Mouse (Mus musculus) neural tube, embryonic 15.5 days (tissue): Measurements from ENCODE around the gene Acvrl1. TPM values are rescaled to one million over a fixed set of nuclear protein-coding genes. Genes with fewer than 3 reads are reported as not detected.
A peak's percentile ranks its signal among the peaks of the same experiment; 100 is the strongest.

Experiments used
- ATAC-seq: fragments of 200-750 bp; cut with Nextera tagmentation; 2 replicates; pipeline ENCODE4 v1.8.0; 2017; ENCODE audit warnings: mild to moderate bottlenecking, moderate TSS enrichment, moderate library complexity; ENCODE audit not compliant: low FRiP score
- H3K27ac ChIP-seq: fragments of 300-500 bp; sonication (generic); replicated peaks from 2 replicates; pipeline ENCODE4 v1.5.1; 2015; ENCODE audit warnings: mild to moderate bottlenecking, inconsistent platforms
- H3K27me3 ChIP-seq: fragments of 300-500 bp; sonication (generic); replicated peaks from 2 replicates; pipeline ENCODE4 v1.6.1; 2015; ENCODE audit warnings: inconsistent platforms
- H3K36me3 ChIP-seq: fragments of 300-500 bp; sonication (generic); 2 replicates; pipeline ENCODE4 v1.6.1; 2015; ENCODE audit warnings: inconsistent platforms
- H3K4me1 ChIP-seq: fragments of 300-500 bp; sonication (generic); 2 replicates; pipeline ENCODE4 v1.6.1; 2015; ENCODE audit warnings: inconsistent platforms
- H3K4me2 ChIP-seq: fragments of 300-500 bp; sonication (generic); 2 replicates; pipeline ENCODE4 v1.6.1; 2015; ENCODE audit warnings: inconsistent platforms, mild to moderate bottlenecking, moderate library complexity
- H3K4me3 ChIP-seq: fragments of 300-500 bp; sonication (generic); replicated peaks from 2 replicates; pipeline ENCODE4 v1.5.1; 2015; ENCODE audit warnings: mild to moderate bottlenecking, inconsistent platforms
- H3K9ac ChIP-seq: fragments of 300-500 bp; sonication (generic); replicated peaks from 2 replicates; pipeline ENCODE4 v1.6.1; 2015; ENCODE audit warnings: mild to moderate bottlenecking, inconsistent platforms
- H3K9me3 ChIP-seq: fragments of 300-500 bp; sonication (generic); replicated peaks from 2 replicates; pipeline ENCODE4 v1.6.1; 2016; ENCODE audit warnings: inconsistent platforms
- WGBS: fragments of 180-500 bp; shearing (Covaris S2); methylation state at CpG from one replicate; pipeline ENCODE4 v1.1.7; 2015; ENCODE audit warnings: mixed read lengths; 5-methylcytosine and 5-hydroxymethylcytosine counted together
- polyA plus RNA-seq: library from polyadenylated mRNA; unstranded; fragments of >200 nt; fragmentation: Nextera tagmentation; extraction: Ambion mirVana; gene quantifications from 2 replicates; pipeline ENCODE4 v1.2.1, GENCODE M21; 2015

Acvrl1 gene
- polyA plus RNA-seq, 1 experiment from 2014 or later, result 9.5 TPM

DNA sequence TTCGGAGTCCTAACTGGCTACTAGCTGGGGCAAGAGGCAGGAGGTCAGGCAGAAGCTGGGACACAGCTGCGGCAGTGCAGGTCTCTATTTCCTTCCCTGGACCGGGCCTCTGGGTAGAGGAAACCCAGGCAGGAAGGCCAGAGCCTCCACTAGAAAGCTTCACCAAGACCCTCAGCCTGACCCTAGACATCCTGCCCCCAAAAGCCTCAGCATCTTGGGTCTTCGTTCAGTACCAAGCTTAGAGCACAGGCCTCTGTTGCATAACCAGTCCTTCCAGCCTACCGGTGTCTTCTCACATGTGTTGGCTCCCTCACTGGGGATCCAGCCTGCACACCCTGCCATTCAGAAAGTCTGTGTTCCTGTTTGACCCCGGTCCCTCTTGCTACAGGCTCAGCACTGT, 4.4 kb downstream of the Acvrl1 start:
- Histone ChIP-seq H3K9me3 (no peaks in the 10 kb centered on the region), H3K9ac (no peak overlapping the region), H3K4me1 (peaks cover 26% of the 10 kb centered on the region), H3K4me2 (no peak overlapping the region), H3K36me3 (no peaks in the 10 kb centered on the region), H3K4me3 (no peak overlapping the region), H3K27ac (no peak overlapping the region), H3K27me3 (peaks cover 36% of the 10 kb centered on the region)
- no peak for ATAC-seq
- 86% methylated on average over 6 of the region's 6 CpGs for WGBS

DNA sequence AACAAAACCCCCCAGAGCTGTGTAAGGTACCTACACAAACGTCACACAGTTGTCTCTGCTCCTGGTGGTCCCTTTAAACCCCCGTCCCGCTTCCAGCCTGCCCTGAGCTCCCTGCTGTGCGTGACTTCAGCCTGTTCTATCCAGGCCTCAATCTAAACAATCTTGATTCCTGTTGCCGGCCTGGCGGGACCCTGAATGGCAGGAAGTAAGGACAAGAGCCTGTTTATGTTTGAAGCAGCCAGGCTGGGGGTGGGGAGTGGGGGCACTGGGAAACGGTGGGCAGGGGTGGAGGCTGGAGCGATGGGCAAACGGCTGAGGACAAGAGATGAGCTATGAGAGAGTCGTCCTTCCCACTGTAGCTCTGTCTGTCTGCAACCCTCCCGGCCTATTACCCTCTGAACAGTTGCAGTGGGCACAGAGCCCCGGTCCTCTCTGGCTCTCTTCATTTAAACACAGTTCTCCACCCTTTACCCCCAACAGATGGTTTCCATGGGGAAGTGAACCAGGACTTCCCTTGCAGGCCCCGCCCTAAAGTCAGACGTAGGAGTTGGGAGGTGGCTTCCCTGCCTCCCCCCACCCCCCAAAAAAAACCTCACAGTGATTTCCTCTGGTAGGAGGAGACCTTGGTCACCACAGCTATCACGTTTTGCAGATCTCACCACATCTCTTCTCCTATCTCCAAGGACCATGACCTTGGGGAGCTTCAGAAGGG, 5.8 kb downstream of the Acvrl1 start:
- Histone ChIP-seq H3K36me3 (no peaks in the 10 kb centered on the region), H3K27ac (peak overlapping the region; percentile 28; the same call in 1 of the 2 replicates), H3K9ac (no peak overlapping the region), H3K4me2 (peak overlapping the region; percentile 32; the same call in 1 of the 2 replicates), H3K27me3 (peaks cover 22% of the 10 kb centered on the region), H3K4me3 (no peak overlapping the region), H3K9me3 (no peaks in the 10 kb centered on the region), H3K4me1 (peaks cover 17% of the 10 kb centered on the region)
- 28% methylated on average over 15 of the region's 15 CpGs for WGBS
- no peak; the same call in 1 of the 2 replicates for ATAC-seq

DNA sequence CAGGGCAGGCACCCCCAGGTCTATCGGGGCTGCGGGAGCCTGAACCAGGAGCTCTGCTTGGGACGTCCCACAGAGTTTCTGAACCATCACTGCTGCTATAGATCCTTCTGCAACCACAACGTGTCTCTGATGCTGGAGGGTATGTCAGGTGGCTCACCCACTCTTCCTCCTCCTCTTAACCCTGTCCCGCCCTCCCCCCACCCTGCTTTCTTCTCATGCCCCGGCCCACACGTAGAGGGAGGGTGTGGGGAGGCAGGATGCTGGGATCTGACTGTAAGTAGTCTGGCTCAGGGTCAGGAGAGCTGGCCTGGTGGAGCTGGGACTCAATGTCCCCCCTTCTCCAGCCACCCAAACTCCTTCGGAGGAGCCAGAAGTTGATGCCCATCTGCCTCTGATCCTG, 7.1 kb downstream of the Acvrl1 start:
- Histone ChIP-seq H3K9me3 (no peaks in the 10 kb centered on the region), H3K4me1 (peaks cover 28% of the 10 kb centered on the region), H3K27ac (no peak overlapping the region), H3K9ac (no peak overlapping the region), H3K4me2 (peak overlapping the region; percentile 32), H3K36me3 (no peaks in the 10 kb centered on the region), H3K27me3 (peaks cover 10% of the 10 kb centered on the region; the same call in 1 of the 2 replicates), H3K4me3 (no peak overlapping the region; the same call in 1 of the 2 replicates)
- 61% methylated on average over 8 of the region's 8 CpGs for WGBS
- ATAC-seq, result no peak

DNA sequence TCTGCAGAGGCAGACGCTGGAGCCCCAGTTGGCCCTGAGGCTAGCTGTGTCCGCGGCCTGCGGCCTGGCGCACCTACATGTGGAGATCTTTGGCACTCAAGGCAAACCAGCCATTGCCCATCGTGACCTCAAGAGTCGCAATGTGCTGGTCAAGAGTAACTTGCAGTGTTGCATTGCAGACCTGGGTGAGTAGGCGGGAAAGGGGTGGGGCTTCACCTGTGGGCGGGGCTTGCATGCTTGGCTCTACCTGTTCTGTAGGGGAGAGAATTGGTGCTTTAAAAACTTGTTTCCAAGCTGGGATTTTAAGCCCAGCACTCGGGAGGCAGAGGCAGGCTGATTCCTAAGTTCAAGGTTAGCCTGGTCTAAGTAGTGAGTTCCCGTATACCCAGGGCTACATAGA, 9.1 kb downstream of the Acvrl1 start:
- H3K27ac ChIP-seq, result no peak overlapping the region
- no peaks in the 10 kb centered on the region for H3K9me3 ChIP-seq
- no peak overlapping the region for H3K4me3 ChIP-seq
- no peak overlapping the region for H3K4me2 ChIP-seq
- peaks cover 26% of the 10 kb centered on the region for H3K4me1 ChIP-seq
- 81% methylated on average over 11 of the region's 11 CpGs for whole genome bisulfite sequencing
- no peaks in the 10 kb centered on the region for H3K27me3 ChIP-seq
- no peaks in the 10 kb centered on the region for H3K36me3 ChIP-seq
- H3K9ac ChIP-seq, result no peak overlapping the region
- no peak for ATAC-seq

DNA sequence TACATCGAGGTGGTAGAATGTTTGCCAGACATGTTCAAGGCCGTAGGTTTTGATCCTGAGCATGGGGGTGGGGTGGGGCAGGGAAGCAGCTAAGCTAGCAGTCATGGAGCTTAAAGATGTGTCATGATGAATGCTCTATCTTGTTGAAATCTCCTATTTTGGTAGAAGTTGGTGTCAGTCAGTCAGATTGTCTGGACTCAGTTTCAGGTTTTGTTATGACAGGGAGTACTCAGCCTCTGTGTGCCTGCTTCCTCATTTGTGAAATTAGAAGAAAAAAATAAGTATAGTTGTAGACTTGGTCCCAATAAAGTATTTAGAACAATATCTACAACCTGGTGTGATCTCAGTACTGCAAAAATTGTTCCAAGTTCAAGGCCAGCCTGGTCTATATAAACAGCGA, 10.4 kb downstream of the Acvrl1 start:
- no peaks in the 10 kb centered on the region for H3K9me3 ChIP-seq

DNA sequence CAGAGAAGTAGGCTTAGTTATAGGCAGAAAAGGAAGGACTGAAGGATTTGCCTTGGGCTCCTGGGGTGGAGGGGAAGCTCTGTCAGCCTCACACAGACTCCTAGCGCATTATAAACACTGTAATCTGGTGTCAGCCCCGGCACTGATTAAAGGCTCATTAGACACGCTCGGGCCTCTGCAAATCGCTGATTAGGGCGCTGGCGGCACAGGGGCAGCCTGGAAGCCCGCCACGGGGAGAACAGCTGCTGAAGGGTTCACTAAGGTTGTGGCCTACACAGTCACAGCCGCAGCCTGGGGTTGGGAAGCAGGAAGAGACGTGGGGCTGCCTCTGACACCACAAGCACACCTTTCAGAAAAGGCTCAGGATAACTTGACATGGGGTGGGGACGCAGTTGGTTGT, 11.6 kb downstream of the Acvrl1 start:
- Histone ChIP-seq H3K4me1 (peaks cover 34% of the 10 kb centered on the region), H3K4me2 (no peak overlapping the region), H3K27me3 (no peaks in the 10 kb centered on the region), H3K4me3 (no peak overlapping the region), H3K9ac (no peak overlapping the region), H3K36me3 (no peaks in the 10 kb centered on the region), H3K27ac (no peak overlapping the region), H3K9me3 (no peaks in the 10 kb centered on the region)
- ATAC-seq, result no peak
- WGBS, result 12% methylated on average over 12 of the region's 12 CpGs

More for the DNA sequence above, 10.4 kb downstream of the Acvrl1 start:
- H3K4me1 ChIP-seq, result peaks cover 33% of the 10 kb centered on the region
- no peak overlapping the region for H3K27ac ChIP-seq
- H3K4me3 ChIP-seq, result no peak overlapping the region
- H3K27me3 ChIP-seq, result no peaks in the 10 kb centered on the region
- H3K4me2 ChIP-seq, result no peak overlapping the region
- no peak for ATAC-seq
- no peaks in the 10 kb centered on the region for H3K36me3 ChIP-seq
- no peak overlapping the region for H3K9ac ChIP-seq
- 92% methylated on average over 3 of the region's 3 CpGs for WGBS

DNA sequence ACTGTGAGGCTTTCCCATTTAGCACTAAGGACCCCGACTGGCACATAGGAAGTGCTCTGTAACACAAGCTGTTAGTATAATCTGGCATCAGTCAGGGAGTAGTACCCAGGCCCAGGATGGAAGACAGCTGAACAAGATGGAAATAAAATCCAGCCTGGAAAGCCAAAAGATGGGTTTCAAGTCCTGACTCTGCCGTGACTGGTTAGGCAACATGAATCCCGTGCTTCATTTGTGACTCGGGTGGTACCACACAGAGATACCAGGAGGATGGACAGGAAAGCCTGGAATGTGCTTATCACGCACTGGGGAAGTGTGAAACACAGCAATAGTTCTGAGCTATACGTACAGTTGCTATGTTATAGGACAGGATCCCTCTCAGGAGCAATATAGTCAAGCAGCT, 12.3 kb downstream of the Acvrl1 start:
- ATAC-seq, result no peak
- Histone ChIP-seq H3K9me3 (no peaks in the 10 kb centered on the region), H3K27me3 (no peaks in the 10 kb centered on the region), H3K9ac (no peak overlapping the region), H3K4me3 (no peak overlapping the region), H3K27ac (no peak overlapping the region), H3K36me3 (no peaks in the 10 kb centered on the region), H3K4me1 (peaks cover 40% of the 10 kb centered on the region), H3K4me2 (no peak overlapping the region; the same call in 1 of the 2 replicates)
- WGBS, result 66% methylated on average over 6 of the region's 6 CpGs

DNA sequence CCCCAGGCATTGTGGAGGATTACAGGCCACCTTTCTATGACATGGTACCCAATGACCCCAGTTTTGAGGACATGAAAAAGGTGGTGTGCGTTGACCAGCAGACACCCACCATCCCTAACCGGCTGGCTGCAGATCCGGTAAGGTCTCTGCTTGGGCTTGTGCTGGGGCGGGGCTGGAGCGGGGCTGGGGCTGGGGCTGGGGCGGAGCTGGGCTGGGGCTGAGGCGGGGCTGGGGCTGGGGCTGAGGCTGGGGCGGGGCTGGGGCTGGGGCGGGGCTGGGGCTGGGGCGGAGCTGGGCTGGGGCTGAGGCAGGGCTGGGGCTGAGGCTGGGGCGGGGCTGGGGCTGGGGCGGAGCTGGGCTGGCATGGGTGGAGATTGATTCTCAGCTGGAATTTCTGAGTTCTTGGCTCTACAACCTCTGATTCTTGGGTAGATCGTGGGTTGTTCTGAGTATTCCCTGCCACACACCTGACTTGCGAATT, 12.8 kb downstream of the Acvrl1 start:
- Histone ChIP-seq H3K9me3 (no peaks in the 10 kb centered on the region), H3K27ac (no peak overlapping the region), H3K4me3 (no peak overlapping the region), H3K27me3 (no peaks in the 10 kb centered on the region), H3K9ac (no peak overlapping the region), H3K4me1 (peaks cover 42% of the 10 kb centered on the region), H3K4me2 (no peak overlapping the region; the same call in 1 of the 2 replicates), H3K36me3 (no peaks in the 10 kb centered on the region)
- no peak for ATAC-seq
- WGBS, result 8% methylated on average over 8 of the region's 14 CpGs

DNA sequence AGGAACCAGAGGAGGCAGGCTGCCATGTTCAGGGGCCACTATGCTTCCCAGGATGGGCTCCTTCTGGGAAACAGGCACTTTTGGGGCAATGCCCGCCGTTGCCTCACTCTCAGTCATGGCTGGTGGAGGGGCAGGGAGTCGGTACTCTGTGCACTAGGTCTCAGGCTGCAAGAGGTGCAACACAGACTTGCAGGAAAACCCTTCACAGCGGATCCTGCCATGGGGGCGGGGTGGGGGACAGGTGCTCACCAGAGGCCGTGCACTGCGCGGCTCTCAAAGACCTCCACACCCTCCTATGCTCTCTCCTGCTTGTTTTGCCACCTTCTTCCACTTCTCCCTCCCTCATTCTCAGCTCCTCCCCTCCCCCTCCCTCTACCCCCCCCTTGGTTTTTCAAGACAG, 14.3 kb downstream of the Acvrl1 start:
- WGBS, result 53% methylated on average over 8 of the region's 8 CpGs
- Histone ChIP-seq H3K9ac (no peak overlapping the region), H3K4me3 (no peak overlapping the region), H3K27ac (no peak overlapping the region), H3K4me2 (no peak overlapping the region), H3K27me3 (0 out of 2 replicates have a peak, but pooled peaks cover 3% of the 10 kb centered on the region), H3K36me3 (no peaks in the 10 kb centered on the region), H3K4me1 (peaks cover 42% of the 10 kb centered on the region), H3K9me3 (no peaks in the 10 kb centered on the region)
- ATAC-seq, result no peak

DNA sequence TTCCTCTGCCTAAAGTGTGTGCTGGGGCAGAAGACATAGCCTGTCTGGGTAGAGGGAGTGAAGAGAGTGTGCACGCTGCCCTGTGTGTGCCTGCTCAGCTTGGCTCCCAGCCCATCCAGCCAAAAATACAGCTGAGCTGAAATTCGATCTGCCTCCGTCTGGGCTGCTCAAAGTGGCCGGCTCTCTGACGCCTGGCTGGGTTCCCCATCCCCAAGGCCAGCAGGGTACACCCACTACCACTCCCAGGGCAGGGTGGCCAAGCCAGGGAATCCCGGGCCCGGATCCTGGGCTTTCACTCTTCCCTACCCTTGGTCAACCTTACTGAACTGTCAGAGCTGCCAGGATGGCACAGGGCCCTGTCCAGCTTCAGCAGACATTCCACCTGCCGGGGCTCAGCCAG, 15.2 kb downstream of the Acvrl1 start:
- ATAC-seq, result no peak

DNA sequence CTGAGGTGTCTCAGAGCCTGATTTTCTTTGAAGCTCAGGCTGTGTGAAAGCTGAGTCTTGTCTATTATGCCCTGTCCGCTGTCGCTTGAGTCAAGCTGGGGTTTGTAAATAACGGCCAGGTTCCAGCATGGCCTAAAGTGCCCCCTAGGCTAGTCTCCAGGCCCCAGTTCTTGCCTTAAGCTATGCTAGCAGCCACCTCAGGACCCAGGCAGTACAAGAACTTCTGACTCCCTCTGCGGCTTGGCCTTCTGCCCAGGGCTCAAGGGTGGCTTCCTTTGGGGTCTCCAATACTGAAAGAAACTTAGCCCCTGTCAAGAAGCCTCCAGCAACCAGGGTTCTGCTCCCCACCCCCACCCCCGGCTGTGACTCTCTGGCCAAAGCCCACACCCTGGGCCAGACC, 15.9 kb downstream of the Acvrl1 start:
- Histone ChIP-seq H3K27ac (no peak overlapping the region), H3K27me3 (0 out of 2 replicates have a peak, but pooled peaks cover 3% of the 10 kb centered on the region), H3K36me3 (no peaks in the 10 kb centered on the region), H3K4me1 (peaks cover 40% of the 10 kb centered on the region), H3K9me3 (no peaks in the 10 kb centered on the region), H3K4me2 (no peak overlapping the region), H3K9ac (no peak overlapping the region), H3K4me3 (no peak overlapping the region)
- WGBS, result 86% methylated on average over 5 of the region's 5 CpGs
- no peak for ATAC-seq

More for the DNA sequence above, 15.2 kb downstream of the Acvrl1 start:
- Histone ChIP-seq H3K27me3 (0 out of 2 replicates have a peak, but pooled peaks cover 3% of the 10 kb centered on the region), H3K4me1 (peaks cover 42% of the 10 kb centered on the region), H3K27ac (no peak overlapping the region), H3K4me3 (no peak overlapping the region), H3K9me3 (no peaks in the 10 kb centered on the region), H3K36me3 (no peaks in the 10 kb centered on the region), H3K4me2 (no peak overlapping the region), H3K9ac (no peak overlapping the region)
- WGBS, result 30% methylated on average over 8 of the region's 8 CpGs

DNA sequence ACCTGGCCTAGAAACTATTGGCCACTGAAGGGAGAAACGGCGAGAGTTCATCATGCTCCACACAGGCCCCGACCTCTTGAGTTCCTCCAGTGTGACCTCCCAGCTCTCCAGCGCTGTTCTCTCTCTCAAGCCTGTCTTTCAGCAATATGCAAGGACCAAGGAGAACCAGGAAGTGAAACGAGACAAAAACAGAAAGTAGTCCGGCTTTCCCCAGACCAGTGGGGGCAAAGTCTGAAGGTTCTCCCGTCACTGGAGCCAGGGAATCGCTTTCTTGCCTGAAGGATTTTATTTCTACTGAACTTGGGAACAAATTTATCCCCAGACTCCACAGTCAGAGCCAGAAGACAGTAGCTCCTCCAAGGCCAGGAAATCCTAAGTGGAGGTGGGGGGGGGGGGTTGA, 16.5 kb downstream of the Acvrl1 start:
- H3K4me3 ChIP-seq, result no peak overlapping the region
- H3K27me3 ChIP-seq, result 0 out of 2 replicates have a peak, but pooled peaks cover 3% of the 10 kb centered on the region
- no peaks in the 10 kb centered on the region for H3K9me3 ChIP-seq
- no peak overlapping the region for H3K4me2 ChIP-seq
- peaks cover 34% of the 10 kb centered on the region for H3K4me1 ChIP-seq
- WGBS, result 86% methylated on average over 8 of the region's 8 CpGs
- no peak overlapping the region; the same call in 1 of the 2 replicates for H3K9ac ChIP-seq
- H3K27ac ChIP-seq, result 0 out of 2 replicates have a peak overlapping the region, but pooled peaks have one; percentile 13
- no peak for ATAC-seq
- H3K36me3 ChIP-seq, result no peaks in the 10 kb centered on the region
